Mouse (Mus musculus): ENCODE results near the gene Rhbdd3.

- TF ChIP-seq POLR2A (IDR thresholded peaks at IDR 0.05; ENCODE audit: borderline replicate concordance, extremely low read depth, low read depth, low read length) (no peak), CTCF (IDR thresholded peaks at IDR 0.05; ENCODE audit: insufficient read depth, low read length) (no peak)
Measured at GRCm38 (mm10) chr11:5101641-5102040, 2.9 kb downstream of the Rhbdd3 start.

Measured in lung, adult 2 months (tissue).